Mouse (Mus musculus) ovary, postnatal 36 days (tissue): ENCODE data around the gene Fgr.

Source experiments
- DNase-seq: peaks from one replicate; pipeline ENCODE4 v3.0.0; 2022; ENCODE audit warnings: low spot score, mixed read lengths

Gene Fgr

GRCm38 (mm10) chr4:132958741-132959678, 14.9 kb upstream of the Fgr start:
- no peak for DNase-seq

DNA sequence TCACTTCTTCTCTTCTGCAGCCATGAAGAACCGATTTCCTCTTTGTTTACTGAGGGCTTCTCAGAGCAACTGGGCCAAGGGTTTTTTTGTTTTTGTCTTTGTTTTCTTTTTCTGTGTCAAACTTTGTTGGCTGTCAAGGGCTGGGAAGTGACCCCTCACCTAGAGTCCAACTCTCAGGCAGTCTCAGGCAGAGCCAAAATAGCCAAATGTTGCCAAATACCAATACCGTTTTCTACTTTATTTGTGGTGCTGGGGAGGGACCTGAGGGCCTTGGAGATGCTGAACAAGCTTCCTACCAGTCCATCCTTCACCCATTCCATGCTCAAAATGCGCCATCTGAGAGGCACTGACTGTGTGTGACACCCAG, 14.2 kb upstream of the Fgr start:
- DNase-seq = no peak

- DNase-seq = no peak
Measured at GRCm38 (mm10) chr4:132960313-132960712, 13.6 kb upstream of the Fgr start.

GRCm38 (mm10) chr4:132960864-132961639, 12.8 kb upstream of the Fgr start:
- DNase-seq = peak; percentile 67

GRCm38 (mm10) chr4:132961866-132962265, 12.0 kb upstream of the Fgr start:
- DNase-seq = no peak

DNA sequence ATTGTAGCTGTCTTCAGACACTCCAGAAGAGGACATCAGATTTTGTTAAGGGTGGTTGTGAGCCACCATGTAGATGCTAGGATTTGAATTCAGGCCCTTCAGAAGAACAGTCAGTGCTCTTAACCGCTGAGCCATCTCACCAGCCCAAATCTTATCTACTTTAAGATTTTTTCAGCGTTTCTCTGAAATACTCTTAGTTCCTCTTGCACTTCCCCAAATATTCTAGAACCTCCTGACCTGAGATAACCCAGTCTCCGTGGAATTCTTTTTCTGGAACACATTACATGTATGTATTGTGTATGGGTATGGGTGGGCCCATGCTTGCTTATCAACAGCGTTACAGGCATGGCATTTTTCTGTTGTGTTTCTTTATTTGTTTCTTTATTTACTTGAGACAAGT, 11.3 kb upstream of the Fgr start:
- DNase-seq = no peak

DNA sequence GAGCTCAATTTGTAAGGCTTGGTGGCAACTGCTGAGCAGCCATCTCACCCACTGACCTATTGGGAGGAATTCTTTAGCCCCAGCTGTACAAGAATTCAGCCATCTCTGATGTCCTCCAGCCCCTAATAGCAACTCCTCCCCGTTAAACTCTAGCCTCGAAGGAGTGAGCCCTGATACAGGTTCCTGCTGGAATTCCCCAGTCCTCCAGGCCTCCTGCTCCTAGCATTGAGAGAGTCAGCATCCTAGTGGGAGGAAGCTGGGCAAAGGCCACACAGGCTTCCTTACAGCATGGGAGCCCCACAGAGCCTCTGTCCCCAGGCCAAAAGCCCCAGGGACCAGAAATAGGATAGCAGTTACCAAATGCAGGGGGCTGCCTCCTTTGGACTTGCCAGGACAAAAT, 10.5 kb upstream of the Fgr start:
- DNase-seq = no peak

DNA sequence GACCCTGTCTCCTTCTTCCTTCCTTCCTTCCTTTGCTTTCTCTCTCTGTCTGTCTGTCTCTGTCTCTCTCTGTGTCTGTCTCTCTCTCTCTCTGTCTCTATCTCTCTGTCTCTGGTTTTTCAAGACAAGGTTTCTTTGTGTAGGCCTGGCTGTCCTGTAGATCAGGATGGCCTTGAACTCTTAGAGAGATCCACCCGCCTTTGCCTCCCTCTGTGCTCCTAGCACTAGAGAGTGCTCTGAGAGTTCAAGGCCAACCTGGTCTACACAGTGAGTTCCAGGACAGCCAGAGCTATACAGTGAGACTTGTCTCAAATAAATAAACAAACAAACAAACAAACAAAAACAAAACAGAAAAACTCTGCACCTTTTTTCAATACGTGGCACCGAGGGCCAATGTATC, 9.8 kb upstream of the Fgr start:
- DNase-seq = no peak

GRCm38 (mm10) chr4:132964473-132964872, 9.4 kb upstream of the Fgr start:
- no peak for DNase-seq

DNA sequence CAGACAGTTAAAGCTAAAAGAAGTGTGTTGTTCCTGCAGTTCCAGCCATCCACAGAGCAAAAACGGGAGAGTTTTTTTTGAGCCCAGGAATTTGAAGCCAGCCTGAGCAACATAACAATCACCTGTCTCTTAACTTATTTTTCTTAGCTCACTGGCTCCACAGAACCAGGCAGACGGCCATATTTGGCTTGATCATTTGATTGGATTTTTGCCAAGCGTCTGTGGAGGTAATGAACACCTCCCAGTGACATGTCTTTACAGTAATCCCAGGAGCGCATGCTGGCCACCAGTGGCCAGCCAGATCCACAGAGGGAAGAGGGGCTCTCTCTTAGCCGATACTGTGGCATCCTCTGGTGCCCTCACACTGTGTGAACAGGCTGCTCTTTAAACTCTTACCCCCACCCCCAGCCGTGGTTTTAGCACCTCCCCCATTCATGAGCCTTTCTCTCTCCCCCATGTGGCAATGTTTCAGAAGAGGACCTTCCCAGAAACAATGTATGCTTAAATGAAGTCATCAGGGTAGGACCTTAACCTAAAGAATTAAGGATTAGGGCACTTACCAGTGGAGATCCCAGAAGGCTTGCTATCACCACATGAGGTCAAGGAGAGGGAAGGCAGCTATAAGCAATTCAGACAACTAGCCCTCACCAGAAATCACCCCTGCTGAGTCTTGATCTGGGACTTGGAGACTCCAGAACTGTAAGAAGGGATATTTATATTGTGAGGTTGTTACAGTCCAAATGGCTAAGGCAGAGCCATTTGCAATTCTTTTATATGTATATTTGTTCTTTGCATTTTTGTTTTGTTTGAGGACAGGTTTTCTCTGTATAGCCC, 5.6 kb upstream of the Fgr start:
- no peak for DNase-seq

DNA sequence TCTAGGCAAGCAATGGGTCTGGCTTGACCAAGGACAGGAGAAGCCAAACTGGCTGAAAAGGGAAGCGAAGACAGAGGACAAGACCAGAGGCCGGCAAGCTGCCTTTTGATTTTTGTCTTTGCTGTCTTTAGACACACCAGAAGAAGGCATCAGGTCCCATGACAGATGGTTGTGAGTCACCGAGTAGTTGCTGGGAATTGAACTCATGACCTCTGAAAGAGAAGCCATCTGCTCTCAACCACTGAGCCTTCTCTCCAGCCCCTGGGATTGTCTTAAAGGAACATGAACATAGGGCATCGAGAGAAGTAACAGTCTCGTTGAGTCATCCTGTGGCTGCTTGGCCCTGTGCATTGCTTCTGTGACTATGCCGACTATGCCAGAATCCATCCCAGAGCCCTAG, 2.3 kb upstream of the Fgr start:
- DNase-seq = no peak

- DNase-seq = no peak
Measured at GRCm38 (mm10) chr4:132972101-132972500, 1.8 kb upstream of the Fgr start.

DNA sequence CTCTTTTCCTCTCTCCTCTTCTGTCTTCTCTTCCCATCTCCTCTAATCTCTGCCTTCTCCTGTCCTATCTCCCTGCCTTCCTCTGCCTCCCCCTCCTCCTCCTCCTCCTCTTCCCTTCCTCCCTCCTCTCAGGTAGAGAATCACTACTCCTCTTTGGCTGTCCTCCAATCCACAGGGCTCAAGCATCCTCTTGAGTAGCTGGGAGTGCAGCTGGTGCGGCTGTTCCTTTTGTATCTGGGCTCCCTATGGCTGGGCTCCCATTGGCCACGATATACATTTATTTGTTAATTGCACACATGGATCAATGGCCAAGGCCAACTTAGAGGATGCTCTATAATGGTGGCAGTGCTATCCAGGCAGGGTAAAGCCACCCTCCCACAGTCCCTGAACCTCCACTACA, 1.3 kb upstream of the Fgr start:
- no peak for DNase-seq

DNA sequence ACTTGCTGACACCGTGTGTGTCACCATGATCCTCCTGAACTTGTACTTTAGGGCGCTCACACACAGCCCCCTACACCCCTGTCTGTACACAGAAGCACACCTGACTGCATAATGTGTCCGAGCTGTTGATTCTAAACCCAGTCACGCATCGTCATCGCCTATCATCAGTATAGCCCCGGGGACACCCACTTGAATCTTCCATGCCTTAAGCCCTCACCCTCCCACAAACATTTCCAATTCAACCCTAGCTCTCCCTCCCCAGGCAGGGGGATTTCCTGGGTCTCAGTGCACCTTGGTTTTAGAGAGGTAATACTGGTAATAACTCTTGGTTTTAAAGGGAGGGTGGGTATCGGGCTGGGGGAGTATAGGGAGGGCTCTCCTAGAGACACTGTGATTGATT, 709 bp upstream of the Fgr start:
- no peak for DNase-seq

- peak; percentile 81 for DNase-seq
Measured at GRCm38 (mm10) chr4:132974904-132975303, 1.0 kb downstream of the Fgr start.

- no peak for DNase-seq
Measured at GRCm38 (mm10) chr4:132975791-132976190, 1.9 kb downstream of the Fgr start.

DNA sequence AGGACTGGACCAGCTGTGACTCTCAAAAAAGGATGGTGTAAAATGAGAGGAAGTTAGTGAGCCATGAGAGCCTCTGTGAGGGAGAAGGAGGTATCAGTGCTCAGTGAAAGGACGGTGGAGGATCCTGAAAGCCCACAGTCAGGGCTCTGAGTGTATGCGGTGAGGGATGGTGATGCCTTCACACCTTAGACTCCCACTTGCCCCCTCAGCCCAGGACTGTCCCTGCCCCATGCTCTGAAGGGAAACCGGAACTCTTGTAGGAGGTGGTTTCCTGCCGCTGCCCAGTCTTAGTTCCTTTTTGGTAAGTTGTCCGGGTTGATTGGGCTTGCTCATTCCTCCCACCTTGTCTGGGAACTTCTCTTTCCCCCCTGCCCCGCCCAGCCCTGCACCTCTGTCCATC, 2.8 kb downstream of the Fgr start:
- no peak for DNase-seq

GRCm38 (mm10) chr4:132977597-132977996, 3.7 kb downstream of the Fgr start:
- DNase-seq = no peak

DNA sequence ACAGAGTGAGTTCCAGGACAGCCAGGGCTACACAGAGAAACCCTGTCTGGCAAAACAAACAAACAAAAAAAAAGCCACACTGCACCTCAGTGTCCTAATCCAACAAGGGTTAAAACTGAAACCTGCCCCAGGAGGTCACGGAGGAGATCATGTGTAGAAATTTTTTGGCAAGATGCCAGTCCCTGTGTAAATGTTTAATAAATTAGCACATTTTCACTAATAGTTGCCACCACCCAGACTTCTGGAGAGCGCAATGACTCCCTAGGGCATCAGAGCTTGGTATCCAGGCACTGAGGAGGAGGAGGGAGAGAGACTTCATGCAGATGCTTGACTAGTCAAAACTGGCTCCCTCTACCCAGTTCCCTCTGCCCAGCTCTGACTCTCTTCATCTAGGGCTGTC, 5.3 kb downstream of the Fgr start:
- no peak for DNase-seq

DNA sequence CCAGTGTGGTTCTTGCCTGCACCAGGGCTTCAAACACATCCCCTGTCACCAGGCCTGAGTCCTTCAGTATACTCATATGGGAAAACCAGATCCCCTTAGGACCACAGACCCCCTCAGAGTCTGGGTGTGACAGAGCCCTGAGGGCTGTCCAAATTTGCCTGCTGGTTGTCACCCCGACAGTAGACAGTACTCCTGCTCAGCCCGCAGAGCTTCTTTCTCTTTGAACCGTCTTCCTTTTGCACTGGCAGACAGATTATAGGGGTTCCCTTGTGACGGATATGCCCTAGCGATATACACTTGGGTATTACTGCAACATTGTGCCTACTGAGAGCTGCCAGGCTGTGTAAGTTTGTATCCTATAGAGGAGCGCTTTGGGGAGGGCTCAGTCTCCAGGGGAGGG, 7.7 kb downstream of the Fgr start:
- no peak for DNase-seq

DNA sequence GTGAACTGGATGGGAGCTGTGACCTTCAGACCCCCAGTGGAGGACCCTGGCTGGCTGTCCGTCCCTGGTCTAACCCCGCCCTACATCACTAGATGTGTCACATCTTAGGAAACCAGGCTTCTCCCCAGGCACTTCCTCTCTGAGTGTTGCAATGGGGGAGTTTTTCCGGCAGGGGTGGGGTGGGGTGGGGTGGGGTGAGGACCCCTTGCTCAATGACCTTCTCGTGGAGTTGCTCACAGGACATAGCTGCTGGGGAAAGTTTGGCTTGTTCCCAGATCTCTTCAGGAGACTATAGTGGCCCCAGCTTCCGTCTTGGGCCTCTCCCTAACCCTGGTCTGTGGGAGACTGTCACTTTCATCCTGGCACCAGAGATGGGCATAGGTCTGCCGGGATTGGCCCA, 9.1 kb downstream of the Fgr start:
- DNase-seq = no peak
